Mouse (Mus musculus) E14TG2a.4 (cell line): Measurements from ENCODE around the gene Pnpla6.

ENCODE experiments used
- CTCF ChIP-seq: conservative IDR thresholded peaks from 2 replicates; pipeline ENCODE4 v1.5.1; 2014; ENCODE audit warnings: low read length
- POU5F1 ChIP-seq: IDR thresholded peaks from 2 replicates; pipeline ENCODE4 v1.6.1; 2014; ENCODE audit warnings: low read length, borderline replicate concordance

- TF ChIP-seq CTCF, result no peak
- no peak for TF ChIP-seq POU5F1
Observed at GRCm38 (mm10) chr8:3537666-3538065, 22.5 kb downstream of the Pnpla6 start.
